Mouse (Mus musculus): ENCODE results near the gene Nectin2.

DNA sequence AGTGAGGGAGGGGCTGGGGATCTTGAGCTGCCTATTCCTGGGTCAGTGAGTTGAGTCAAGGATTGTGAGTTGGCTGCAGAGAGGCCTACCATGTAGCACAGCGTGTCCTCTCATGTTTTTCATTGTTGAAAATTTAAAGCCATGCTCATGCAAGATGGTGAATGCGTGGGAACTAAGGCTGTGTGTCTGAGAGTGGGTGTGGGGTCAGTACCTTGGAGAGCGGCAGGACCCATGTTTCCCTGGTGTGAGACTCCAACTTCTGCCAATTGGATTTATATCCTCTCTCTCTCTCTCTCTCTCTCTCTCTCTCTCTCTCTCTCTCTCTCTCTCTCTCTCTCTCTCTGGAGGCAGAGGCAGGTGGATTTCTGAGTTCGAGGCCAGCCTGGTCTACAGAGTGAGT, 23.7 kb downstream of the Nectin2 start:
- TF ChIP-seq POLR2A (IDR thresholded peaks at IDR 0.05; ENCODE audit: control insufficient read depth, extremely low read depth, insufficient read depth, low read length, poor library complexity) (no peak), CTCF (IDR thresholded peaks at IDR 0.05; ENCODE audit: borderline replicate concordance, control insufficient read depth, extremely low read depth, insufficient read depth, low read length, poor library complexity) (no peak)
